Mouse (Mus musculus): ENCODE data around the gene Rabep1. TPM values are rescaled to one million over a fixed set of nuclear protein-coding genes. Genes with fewer than 3 reads are reported as not detected.
"Not testable (repeated sequence)": the region's sequence is repeated elsewhere in the genome, so short reads cannot be mapped to it uniquely, and the experiment has no call there.

Rabep1 gene
- polyA plus RNA-seq, 1 experiment from 2014 or later = 90.9 TPM

DNA sequence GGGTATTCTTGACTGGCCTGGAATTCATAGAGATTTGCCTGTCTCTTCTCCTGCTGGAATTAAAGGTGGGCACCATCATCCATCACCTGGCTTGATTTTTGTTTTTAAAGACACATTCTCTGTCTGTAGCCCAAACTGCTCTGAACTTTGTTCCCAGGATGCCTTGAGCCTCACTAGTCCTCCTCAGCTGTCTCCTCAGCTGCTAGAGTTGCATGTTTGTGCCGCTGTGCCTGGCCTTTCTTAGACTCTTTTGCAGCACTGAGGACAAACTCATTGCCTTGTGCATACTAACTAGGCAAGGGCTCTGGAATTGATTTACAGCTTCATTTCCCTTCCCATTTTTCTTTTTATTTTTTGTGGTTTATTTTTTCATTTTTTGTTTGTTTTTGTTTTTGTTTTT is 15.8 kb downstream of the Rabep1 start:
- no peak overlapping the region for H3K9ac ChIP-seq (ENCODE audit: low read depth, low read length)
- no peak for ATAC-seq
- TF ChIP-seq CTCF (IDR thresholded peaks at IDR 0.05; ENCODE audit: low read depth) = no peak
- H3K27ac ChIP-seq (ENCODE audit: low read depth, low read length) = no peak overlapping the region
- WGBS = 69% methylated on average over 1 of the region's 1 CpGs
- H3K9me3 ChIP-seq (ENCODE audit: control insufficient read depth) = no peaks in the 10 kb centered on the region
- no peak overlapping the region for H3K4me2 ChIP-seq (replicated peaks; ENCODE audit: low read depth)
- no peaks in the 10 kb centered on the region; the same call in 1 of the 2 replicates for H3K36me3 ChIP-seq (ENCODE audit: control insufficient read depth, insufficient read depth)
- no peaks in the 10 kb centered on the region for H3K4me1 ChIP-seq (replicated peaks; ENCODE audit: control insufficient read depth, insufficient read depth, low read length)
- H3K27me3 ChIP-seq (replicated peaks; ENCODE audit: control insufficient read depth, insufficient read depth, low read length) = no peaks in the 10 kb centered on the region
- no peak overlapping the region for H3K4me3 ChIP-seq (ENCODE audit: low read depth, low read length)

- not testable (repeated sequence) for H3K9ac ChIP-seq (ENCODE audit: low read depth, low read length); H3K9me3 ChIP-seq (ENCODE audit: control insufficient read depth); H3K27me3 ChIP-seq (replicated peaks; ENCODE audit: control insufficient read depth, insufficient read depth, low read length); H3K4me2 ChIP-seq (replicated peaks; ENCODE audit: low read depth); H3K36me3 ChIP-seq (ENCODE audit: control insufficient read depth, insufficient read depth); ATAC-seq; H3K4me3 ChIP-seq (ENCODE audit: low read depth, low read length); H3K27ac ChIP-seq (ENCODE audit: low read depth, low read length); H3K4me1 ChIP-seq (replicated peaks; ENCODE audit: control insufficient read depth, insufficient read depth, low read length)
- 62% methylated on average over 2 of the region's 2 CpGs for WGBS
These were observed 18.6 kb downstream of the Rabep1 start for GRCm38 (mm10) chr11:70863204-70863603.

DNA sequence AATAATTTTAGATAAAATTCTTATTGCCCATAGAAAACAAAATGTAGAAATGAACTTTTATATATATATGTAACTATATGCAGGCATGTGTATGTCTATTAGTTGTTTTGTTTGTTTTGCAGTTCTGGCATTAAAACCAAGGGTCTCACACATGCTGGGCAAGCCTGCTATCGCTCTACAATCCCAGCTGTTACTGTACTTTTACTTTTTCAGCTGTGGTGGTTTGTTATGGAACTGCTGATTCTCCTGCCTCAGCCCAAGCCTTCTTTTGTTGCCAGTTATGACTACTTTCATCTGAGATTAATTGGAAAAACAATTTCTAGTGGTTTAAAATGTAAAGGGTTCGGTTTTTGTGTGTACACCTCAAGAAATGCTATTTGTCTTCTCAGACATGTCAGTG is 20.6 kb downstream of the Rabep1 start:
- 79% methylated on average over 2 of the region's 2 CpGs for WGBS
- no peak for ATAC-seq
- no peak for TF ChIP-seq CTCF (IDR thresholded peaks at IDR 0.05; ENCODE audit: low read depth)
- Histone ChIP-seq H3K4me3 (ENCODE audit: low read depth, low read length) (no peak overlapping the region), H3K27ac (ENCODE audit: low read depth, low read length) (no peak overlapping the region), H3K9me3 (ENCODE audit: control insufficient read depth) (no peaks in the 10 kb centered on the region), H3K27me3 (replicated peaks; ENCODE audit: control insufficient read depth, insufficient read depth, low read length) (no peaks in the 10 kb centered on the region), H3K4me1 (replicated peaks; ENCODE audit: control insufficient read depth, insufficient read depth, low read length) (no peaks in the 10 kb centered on the region), H3K36me3 (ENCODE audit: control insufficient read depth, insufficient read depth) (no peaks in the 10 kb centered on the region; the same call in 1 of the 2 replicates), H3K4me2 (replicated peaks; ENCODE audit: low read depth) (no peak overlapping the region), H3K9ac (ENCODE audit: low read depth, low read length) (no peak overlapping the region)

DNA sequence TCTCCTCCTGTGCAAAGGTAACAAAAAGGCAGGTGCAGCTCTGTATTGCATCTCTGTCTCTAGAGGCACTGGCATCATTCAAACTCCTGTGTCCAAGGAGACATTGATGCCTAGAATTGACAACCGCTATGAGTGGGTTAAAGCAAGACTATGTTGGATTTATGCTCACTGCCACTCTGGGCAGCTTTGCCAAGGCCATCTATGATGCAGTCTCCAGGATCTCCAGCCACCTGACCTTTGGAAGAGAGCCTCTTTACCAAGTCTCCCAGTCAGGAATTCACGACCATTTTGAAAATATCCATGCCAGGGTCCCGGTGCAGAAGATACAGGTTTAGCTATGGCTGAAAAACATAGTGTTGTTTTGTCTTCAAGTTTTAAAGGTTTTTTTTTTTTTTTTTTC is 24.7 kb downstream of the Rabep1 start:
- H3K4me1 ChIP-seq (replicated peaks; ENCODE audit: control insufficient read depth, insufficient read depth, low read length) = peaks cover 4% of the 10 kb centered on the region; the same call in 1 of the 2 replicates
- H3K4me2 ChIP-seq (replicated peaks; ENCODE audit: low read depth) = no peak overlapping the region
- H3K9me3 ChIP-seq (ENCODE audit: control insufficient read depth) = no peaks in the 10 kb centered on the region
- H3K9ac ChIP-seq (ENCODE audit: low read depth, low read length) = no peak overlapping the region
- H3K36me3 ChIP-seq (ENCODE audit: control insufficient read depth, insufficient read depth) = no peaks in the 10 kb centered on the region
- no peak overlapping the region for H3K4me3 ChIP-seq (ENCODE audit: low read depth, low read length)
- H3K27ac ChIP-seq (ENCODE audit: low read depth, low read length) = no peak overlapping the region
- no peak for ATAC-seq
- TF ChIP-seq CTCF (IDR thresholded peaks at IDR 0.05; ENCODE audit: low read depth) = no peak
- 80% methylated on average over 3 of the region's 3 CpGs for WGBS
- no peaks in the 10 kb centered on the region for H3K27me3 ChIP-seq (replicated peaks; ENCODE audit: control insufficient read depth, insufficient read depth, low read length)

- TF ChIP-seq CTCF (IDR thresholded peaks at IDR 0.05; ENCODE audit: low read depth) = no peak
- no peak overlapping the region for H3K4me3 ChIP-seq (ENCODE audit: low read depth, low read length)
- H3K9me3 ChIP-seq (ENCODE audit: control insufficient read depth) = no peaks in the 10 kb centered on the region
- WGBS = 72% methylated on average over 2 of the region's 2 CpGs
- peaks cover 4% of the 10 kb centered on the region; the same call in 1 of the 2 replicates for H3K4me1 ChIP-seq (replicated peaks; ENCODE audit: control insufficient read depth, insufficient read depth, low read length)
- no peak overlapping the region for H3K27ac ChIP-seq (ENCODE audit: low read depth, low read length)
- H3K27me3 ChIP-seq (replicated peaks; ENCODE audit: control insufficient read depth, insufficient read depth, low read length) = no peaks in the 10 kb centered on the region
- ATAC-seq = no peak
- no peak overlapping the region for H3K4me2 ChIP-seq (replicated peaks; ENCODE audit: low read depth)
- no peaks in the 10 kb centered on the region for H3K36me3 ChIP-seq (ENCODE audit: control insufficient read depth, insufficient read depth)
- H3K9ac ChIP-seq (ENCODE audit: low read depth, low read length) = no peak overlapping the region
These were observed 25.2 kb downstream of the Rabep1 start for GRCm38 (mm10) chr11:70869811-70870210.

GRCm38 (mm10) chr11:70870407-70870806 is 25.8 kb downstream of the Rabep1 start:
- ATAC-seq = no peak
- H3K9me3 ChIP-seq (ENCODE audit: control insufficient read depth) = no peaks in the 10 kb centered on the region
- H3K9ac ChIP-seq (ENCODE audit: low read depth, low read length) = no peak overlapping the region
- no peak overlapping the region for H3K27ac ChIP-seq (ENCODE audit: low read depth, low read length)
- no peak overlapping the region for H3K4me2 ChIP-seq (replicated peaks; ENCODE audit: low read depth)
- no peak for TF ChIP-seq CTCF (IDR thresholded peaks at IDR 0.05; ENCODE audit: low read depth)
- H3K4me1 ChIP-seq (replicated peaks; ENCODE audit: control insufficient read depth, insufficient read depth, low read length) = peaks cover 4% of the 10 kb centered on the region; the same call in 1 of the 2 replicates
- WGBS = 95% methylated on average over 1 of the region's 1 CpGs
- H3K4me3 ChIP-seq (ENCODE audit: low read depth, low read length) = no peak overlapping the region
- H3K36me3 ChIP-seq (ENCODE audit: control insufficient read depth, insufficient read depth) = no peaks in the 10 kb centered on the region
- H3K27me3 ChIP-seq (replicated peaks; ENCODE audit: control insufficient read depth, insufficient read depth, low read length) = no peaks in the 10 kb centered on the region

DNA sequence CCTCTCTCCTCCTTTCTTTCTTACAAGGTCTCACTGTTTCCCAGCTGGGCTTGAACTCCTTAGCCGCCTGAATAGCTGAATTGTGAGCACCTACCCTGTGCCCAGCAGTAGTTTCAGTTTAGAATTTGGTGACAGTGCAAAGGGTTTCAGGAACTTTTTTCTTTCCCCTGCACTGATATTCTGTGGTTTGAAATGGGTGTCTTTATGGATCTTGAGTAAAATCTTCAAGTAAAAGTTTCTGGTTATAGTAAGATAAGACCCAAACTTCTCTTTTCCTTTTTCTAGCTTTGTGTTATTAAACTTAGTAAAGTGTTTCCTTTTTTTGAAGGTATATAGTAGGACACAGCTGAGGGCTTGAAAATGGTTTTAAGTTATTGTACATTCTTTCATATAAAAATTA is 26.5 kb downstream of the Rabep1 start:
- Histone ChIP-seq H3K4me1 (replicated peaks; ENCODE audit: control insufficient read depth, insufficient read depth, low read length) (peaks cover 4% of the 10 kb centered on the region; the same call in 1 of the 2 replicates), H3K4me2 (replicated peaks; ENCODE audit: low read depth) (no peak overlapping the region), H3K4me3 (ENCODE audit: low read depth, low read length) (no peak overlapping the region), H3K36me3 (ENCODE audit: control insufficient read depth, insufficient read depth) (no peaks in the 10 kb centered on the region), H3K9ac (ENCODE audit: low read depth, low read length) (no peak overlapping the region), H3K27ac (ENCODE audit: low read depth, low read length) (no peak overlapping the region), H3K9me3 (ENCODE audit: control insufficient read depth) (no peaks in the 10 kb centered on the region), H3K27me3 (replicated peaks; ENCODE audit: control insufficient read depth, insufficient read depth, low read length) (no peaks in the 10 kb centered on the region)
- 68% methylated on average over 1 of the region's 1 CpGs for WGBS
- TF ChIP-seq CTCF (IDR thresholded peaks at IDR 0.05; ENCODE audit: low read depth) = no peak
- no peak for ATAC-seq

Data from intestine, postnatal 0 days (tissue).